Mouse (Mus musculus): ENCODE measurements at regions not wholly inside any gene's neighbourhood (a gene's known extent, or its start where the extent isn't known, plus 50 kb on each side); places are given as distances from the start of the nearest gene placed in this dataset.

GRCm38 (mm10) chr16:95893534-95894290 is 97.0 kb downstream of the Psmg1 start:
- Histone ChIP-seq H3K4me3 (replicated peaks; ENCODE audit: low read depth, low read length) (no peak overlapping the region), H3K9ac (ENCODE audit: low read depth, low read length) (no peak overlapping the region)
- WGBS = 46% methylated on average over 6 of the region's 6 CpGs

GRCm38 (mm10) chr16:95892356-95892755 is 98.4 kb downstream of the Psmg1 start:
- no peaks in the 10 kb centered on the region for H3K36me3 ChIP-seq (ENCODE audit: insufficient read depth, low read length)
- H3K4me3 ChIP-seq (replicated peaks; ENCODE audit: low read depth, low read length) = no peak overlapping the region
- ATAC-seq (replicated peaks; ENCODE audit: low FRiP score, low read depth) (no peak), DNase-seq (ENCODE audit: low spot score) (no peak)
- H3K4me1 ChIP-seq (replicated peaks; ENCODE audit: insufficient read depth, low read length) = no peaks in the 10 kb centered on the region
- WGBS = 81% methylated on average over 3 of the region's 3 CpGs
- H3K9me3 ChIP-seq (replicated peaks; ENCODE audit: low read length) = no peaks in the 10 kb centered on the region
- TF ChIP-seq CTCF (IDR thresholded peaks at IDR 0.05; ENCODE audit: low read depth) = no peak
- H3K27me3 ChIP-seq (ENCODE audit: insufficient read depth, low read length) = no peaks in the 10 kb centered on the region
- H3K4me2 ChIP-seq (ENCODE audit: low read length) = no peak overlapping the region
- H3K9ac ChIP-seq (ENCODE audit: low read depth, low read length) = no peak overlapping the region
- no peak overlapping the region for H3K27ac ChIP-seq

More at GRCm38 (mm10) chr16:95893534-95894290, 97.0 kb downstream of the Psmg1 start:
- H3K27me3 ChIP-seq (ENCODE audit: insufficient read depth, low read length) = no peaks in the 10 kb centered on the region
- H3K9me3 ChIP-seq (replicated peaks; ENCODE audit: low read length) = no peaks in the 10 kb centered on the region
- H3K36me3 ChIP-seq (ENCODE audit: insufficient read depth, low read length) = no peaks in the 10 kb centered on the region
- peak; percentile 64 for DNase-seq (ENCODE audit: low spot score)
- TF ChIP-seq CTCF (IDR thresholded peaks at IDR 0.05; ENCODE audit: low read depth) = no peak
- H3K4me2 ChIP-seq (ENCODE audit: low read length) = no peak overlapping the region
- ATAC-seq (replicated peaks; ENCODE audit: low FRiP score, low read depth) = peak; percentile 13; the same call in 1 of the 2 replicates
- H3K4me1 ChIP-seq (replicated peaks; ENCODE audit: insufficient read depth, low read length) = no peaks in the 10 kb centered on the region
- no peak overlapping the region for H3K27ac ChIP-seq

DNA sequence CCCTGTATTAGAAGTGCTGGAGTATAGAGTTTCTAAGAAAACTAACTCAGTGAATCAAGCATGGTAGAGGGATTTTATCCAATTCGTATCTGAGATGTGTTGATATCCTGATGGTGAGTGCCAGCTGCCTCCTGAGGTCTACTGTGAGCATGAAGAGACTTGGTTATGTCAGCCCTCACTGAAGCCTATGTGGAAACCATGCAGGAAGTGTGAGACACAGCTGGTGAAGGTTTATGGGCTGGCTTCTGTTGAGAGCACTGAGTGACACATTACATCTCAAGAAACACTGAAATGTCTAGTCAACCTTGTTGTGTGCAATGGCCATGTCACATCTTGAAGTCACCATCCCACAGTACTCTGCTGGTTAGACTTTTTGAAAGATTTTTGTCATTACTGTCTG is 104.6 kb downstream of the Psmg1 start:
- no peak for TF ChIP-seq CTCF (IDR thresholded peaks at IDR 0.05; ENCODE audit: low read depth)
- no peak overlapping the region for H3K4me3 ChIP-seq (replicated peaks; ENCODE audit: low read depth, low read length)
- H3K4me2 ChIP-seq (ENCODE audit: low read length) = no peak overlapping the region
- DNase-seq (ENCODE audit: low spot score) = no peak
- no peak overlapping the region for H3K27ac ChIP-seq
- no peaks in the 10 kb centered on the region for H3K9me3 ChIP-seq (replicated peaks; ENCODE audit: low read length)
- no peaks in the 10 kb centered on the region for H3K4me1 ChIP-seq (replicated peaks; ENCODE audit: insufficient read depth, low read length)
- no peaks in the 10 kb centered on the region for H3K27me3 ChIP-seq (ENCODE audit: insufficient read depth, low read length)
- no peak overlapping the region for H3K9ac ChIP-seq (ENCODE audit: low read depth, low read length)
- WGBS = 45% methylated on average over 1 of the region's 1 CpGs
- ATAC-seq (replicated peaks; ENCODE audit: low FRiP score, low read depth) = no peak
- no peaks in the 10 kb centered on the region for H3K36me3 ChIP-seq (ENCODE audit: insufficient read depth, low read length)

DNA sequence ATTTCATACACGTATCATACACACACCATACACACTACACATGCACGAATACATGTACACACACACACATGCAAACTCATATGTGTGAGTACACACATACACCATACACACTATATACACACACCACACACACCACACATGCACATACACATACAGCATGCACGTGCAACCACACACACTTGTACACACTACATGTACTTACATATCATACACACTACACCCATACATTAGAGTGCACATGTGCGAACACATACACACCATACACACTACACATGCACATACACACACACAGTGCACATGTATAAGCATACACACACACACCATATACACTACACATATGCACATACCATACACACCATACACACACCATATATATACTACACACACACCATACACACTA is 117.5 kb downstream of the Psmg1 start:
- H3K27ac ChIP-seq = no peak overlapping the region
- TF ChIP-seq CTCF (IDR thresholded peaks at IDR 0.05; ENCODE audit: low read depth) = no peak
- H3K36me3 ChIP-seq (ENCODE audit: insufficient read depth, low read length) = no peaks in the 10 kb centered on the region
- H3K4me1 ChIP-seq (replicated peaks; ENCODE audit: insufficient read depth, low read length) = no peaks in the 10 kb centered on the region
- DNase-seq (ENCODE audit: low spot score) (no peak), ATAC-seq (replicated peaks; ENCODE audit: low FRiP score, low read depth) (no peak)
- H3K27me3 ChIP-seq (ENCODE audit: insufficient read depth, low read length) = no peaks in the 10 kb centered on the region
- no peak overlapping the region for H3K4me2 ChIP-seq (ENCODE audit: low read length)
- no peak overlapping the region for H3K9ac ChIP-seq (ENCODE audit: low read depth, low read length)
- no peaks in the 10 kb centered on the region for H3K9me3 ChIP-seq (replicated peaks; ENCODE audit: low read length)
- no peak overlapping the region for H3K4me3 ChIP-seq (replicated peaks; ENCODE audit: low read depth, low read length)
- WGBS = 96% methylated on average over 4 of the region's 4 CpGs

DNA sequence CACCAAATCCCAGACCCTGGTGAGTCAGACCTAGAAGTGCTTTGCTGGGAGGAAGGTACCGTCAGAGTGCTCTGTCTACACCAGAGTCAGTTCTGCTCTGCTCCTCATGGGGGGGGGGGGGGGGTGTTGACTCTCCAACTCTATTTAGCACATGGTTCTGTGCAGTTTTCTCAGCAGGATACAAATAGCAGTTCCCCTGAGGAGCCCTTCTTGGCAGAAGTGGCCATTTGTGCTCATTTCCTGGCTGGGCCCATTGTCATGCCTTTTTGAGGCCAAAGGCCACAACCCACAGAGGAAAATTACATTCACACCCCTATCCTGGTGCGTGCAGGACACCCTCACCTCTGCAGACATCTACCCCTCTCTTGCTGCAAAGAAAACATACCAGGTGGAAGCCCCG is 118.3 kb downstream of the Psmg1 start:
- DNase-seq (ENCODE audit: low spot score) = peak; percentile 29

GRCm38 (mm10) chr16:95870291-95870690 is 120.5 kb downstream of the Psmg1 start:
- DNase-seq (ENCODE audit: low spot score) (no peak), ATAC-seq (replicated peaks; ENCODE audit: low FRiP score, low read depth) (no peak)
- Histone ChIP-seq H3K4me2 (ENCODE audit: low read length) (no peak overlapping the region), H3K36me3 (ENCODE audit: insufficient read depth, low read length) (no peaks in the 10 kb centered on the region), H3K4me1 (replicated peaks; ENCODE audit: insufficient read depth, low read length) (no peaks in the 10 kb centered on the region), H3K4me3 (replicated peaks; ENCODE audit: low read depth, low read length) (no peak overlapping the region), H3K9me3 (replicated peaks; ENCODE audit: low read length) (no peaks in the 10 kb centered on the region), H3K27me3 (ENCODE audit: insufficient read depth, low read length) (no peaks in the 10 kb centered on the region), H3K9ac (ENCODE audit: low read depth, low read length) (no peak overlapping the region), H3K27ac (no peak overlapping the region)
- WGBS = 68% methylated on average over 2 of the region's 2 CpGs
- TF ChIP-seq CTCF (IDR thresholded peaks at IDR 0.05; ENCODE audit: low read depth) = no peak

More for the DNA sequence above, 118.3 kb downstream of the Psmg1 start:
- no peak for ATAC-seq (replicated peaks; ENCODE audit: low FRiP score, low read depth)
- H3K4me3 ChIP-seq (replicated peaks; ENCODE audit: low read depth, low read length) = no peak overlapping the region
- no peaks in the 10 kb centered on the region for H3K27me3 ChIP-seq (ENCODE audit: insufficient read depth, low read length)
- 37% methylated on average over 3 of the region's 3 CpGs for WGBS
- no peaks in the 10 kb centered on the region for H3K4me1 ChIP-seq (replicated peaks; ENCODE audit: insufficient read depth, low read length)
- TF ChIP-seq CTCF (IDR thresholded peaks at IDR 0.05; ENCODE audit: low read depth) = no peak
- no peaks in the 10 kb centered on the region for H3K9me3 ChIP-seq (replicated peaks; ENCODE audit: low read length)
- H3K36me3 ChIP-seq (ENCODE audit: insufficient read depth, low read length) = no peaks in the 10 kb centered on the region
- no peak overlapping the region for H3K27ac ChIP-seq
- no peak overlapping the region for H3K9ac ChIP-seq (ENCODE audit: low read depth, low read length)
- H3K4me2 ChIP-seq (ENCODE audit: low read length) = no peak overlapping the region

GRCm38 (mm10) chr16:95869501-95869900 is 121.3 kb downstream of the Psmg1 start:
- Histone ChIP-seq H3K36me3 (ENCODE audit: insufficient read depth, low read length) (no peaks in the 10 kb centered on the region), H3K27ac (no peak overlapping the region), H3K9me3 (replicated peaks; ENCODE audit: low read length) (no peaks in the 10 kb centered on the region), H3K9ac (ENCODE audit: low read depth, low read length) (no peak overlapping the region), H3K4me3 (replicated peaks; ENCODE audit: low read depth, low read length) (no peak overlapping the region), H3K27me3 (ENCODE audit: insufficient read depth, low read length) (no peaks in the 10 kb centered on the region), H3K4me2 (ENCODE audit: low read length) (no peak overlapping the region), H3K4me1 (replicated peaks; ENCODE audit: insufficient read depth, low read length) (no peaks in the 10 kb centered on the region)
- ATAC-seq (replicated peaks; ENCODE audit: low FRiP score, low read depth) = no peak
- TF ChIP-seq CTCF (IDR thresholded peaks at IDR 0.05; ENCODE audit: low read depth) = no peak
- no peak for DNase-seq (ENCODE audit: low spot score)
- WGBS = 36% methylated on average over 5 of the region's 5 CpGs

Measured in kidney, postnatal 0 days (tissue).